Mouse (Mus musculus): ENCODE data around the gene Slc1a1.

DNA sequence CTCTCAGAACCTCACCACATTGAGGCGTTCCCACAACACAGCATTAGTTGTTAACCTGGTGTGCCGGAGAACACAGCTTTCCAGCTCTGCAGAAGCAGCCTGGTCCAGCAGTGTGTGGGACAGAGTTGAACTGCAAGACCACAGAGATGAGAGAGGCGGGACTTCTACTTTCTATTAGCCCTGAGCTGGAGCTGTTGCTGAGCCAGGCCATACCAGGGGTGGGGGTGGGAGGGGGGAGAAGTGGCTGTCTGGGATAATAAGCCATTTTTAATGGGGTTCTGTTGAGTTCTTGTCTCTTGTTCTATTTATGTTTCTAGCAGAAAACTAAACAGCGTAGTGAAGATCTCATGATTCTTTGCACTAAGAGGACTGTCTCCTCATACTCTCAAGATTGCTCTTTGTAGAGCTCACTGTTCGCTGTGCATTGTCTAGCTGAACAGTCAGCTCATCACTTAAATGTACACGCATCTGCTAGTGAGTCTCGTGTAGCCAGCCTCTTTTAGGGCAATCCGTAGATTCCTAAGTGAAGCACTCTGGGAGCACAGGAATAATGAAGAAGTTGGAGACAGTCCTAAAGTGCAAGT lies 68.8 kb downstream of the Slc1a1 start:
- TF ChIP-seq CTCF (IDR thresholded peaks at IDR 0.05; ENCODE audit: low read depth) = no peak
- no peak for TF ChIP-seq EP300 (IDR thresholded peaks at IDR 0.05; ENCODE audit: low read depth)

Data from heart, postnatal 0 days (tissue).